Mouse (Mus musculus): ENCODE measurements at regions not wholly inside any gene's neighbourhood (a gene's known extent, or its start where the extent isn't known, plus 50 kb on each side); places are given as distances from the start of the nearest gene placed in this dataset.

DNA sequence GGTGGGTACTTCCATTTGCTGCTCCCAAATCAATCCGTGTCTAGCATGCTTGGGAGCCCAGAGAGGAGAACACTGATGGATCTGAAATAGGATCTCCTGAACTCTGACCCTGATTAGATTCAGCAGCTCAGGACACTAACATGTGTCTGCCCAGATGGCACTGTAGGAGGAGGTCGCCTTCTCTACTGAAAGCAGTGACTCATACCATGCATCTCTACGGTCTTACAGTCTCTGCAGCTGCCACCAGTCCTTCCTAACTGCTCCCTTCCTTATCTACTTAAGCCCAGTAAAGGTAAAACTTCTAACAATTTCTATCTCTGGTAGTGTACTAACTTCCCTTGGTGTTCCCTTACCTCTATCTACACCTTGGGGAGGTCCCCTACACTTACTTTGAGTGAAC, 80.7 kb upstream of the Il12b start:
- TF ChIP-seq MAZ (IDR thresholded peaks at IDR 0.05; ENCODE audit: low read depth, low read length) (no peak), ZNF384 (IDR thresholded peaks at IDR 0.05; ENCODE audit: low read depth, low read length) (no peak), HCFC1 (IDR thresholded peaks at IDR 0.05; ENCODE audit: low read depth, low read length) (no peak), CTCF (conservative IDR thresholded peaks at IDR 0.05 in 1 of 2, IDR thresholded peaks at IDR 0.05 in 1 of 2; ENCODE audit: low read depth in 2 of 2, low read length in 2 of 2) (no peak), UBTF (IDR thresholded peaks at IDR 0.05; ENCODE audit: low read depth, low read length) (no peak), JUN (IDR thresholded peaks at IDR 0.05; ENCODE audit: insufficient read depth, low read depth, low read length) (no peak), POLR2A (IDR thresholded peaks at IDR 0.05; ENCODE audit: low read depth, low read length) (no peak), RCOR1 (conservative IDR thresholded peaks at IDR 0.05; ENCODE audit: low read depth, low read length) (no peak), PAX5 (IDR thresholded peaks at IDR 0.05; ENCODE audit: low read length) (no peak), POLR2AphosphoS2 (IDR thresholded peaks at IDR 0.05; ENCODE audit: low read depth, low read length) (no peak)

All from CH12.LX (cell line).